Mouse (Mus musculus) forebrain, embryonic 13.5 days (tissue): Measurements from ENCODE around the gene ccdc198. TPM values are rescaled to one million over a fixed set of nuclear protein-coding genes. Genes with fewer than 3 reads are reported as not detected.
"Not testable (repeated sequence)": the region's sequence is repeated elsewhere in the genome, so short reads cannot be mapped to it uniquely, and the experiment has no call there.

Experiments used
- ATAC-seq: fragments of 200-750 bp; cut with Nextera tagmentation; 2 replicates; pipeline ENCODE4 v1.8.0; 2017
- H3K27ac ChIP-seq: fragments of 300-500 bp; sonication (generic); 2 replicates; pipeline ENCODE4 v1.5.1; 2015; ENCODE audit warnings: inconsistent platforms, mild to moderate bottlenecking, moderate library complexity
- H3K27me3 ChIP-seq: fragments of 300-500 bp; sonication (generic); 2 replicates; pipeline ENCODE4 v1.6.1; 2015; ENCODE audit warnings: mild to moderate bottlenecking, inconsistent platforms
- H3K36me3 ChIP-seq: fragments of 300-500 bp; sonication (generic); 2 replicates; pipeline ENCODE4 v1.6.1; 2015; ENCODE audit warnings: mild to moderate bottlenecking, inconsistent platforms; ENCODE audit not compliant: poor library complexity, severe bottlenecking
- H3K4me1 ChIP-seq: fragments of 300-500 bp; sonication (generic); 2 replicates; pipeline ENCODE4 v1.6.1; 2015; ENCODE audit warnings: inconsistent platforms
- H3K4me2 ChIP-seq: fragments of 300-500 bp; sonication (generic); 2 replicates; pipeline ENCODE4 v1.6.1; 2015; ENCODE audit warnings: inconsistent platforms, mild to moderate bottlenecking, moderate library complexity
- H3K4me3 ChIP-seq: fragments of 300-500 bp; sonication (generic); 2 replicates; pipeline ENCODE4 v1.5.1; 2015; ENCODE audit warnings: mild to moderate bottlenecking, inconsistent platforms
- H3K9ac ChIP-seq: fragments of 300-500 bp; sonication (generic); 2 replicates; pipeline ENCODE4 v1.6.1; 2015; ENCODE audit warnings: mild to moderate bottlenecking, inconsistent platforms
- H3K9me3 ChIP-seq: fragments of 300-500 bp; sonication (generic); replicated peaks from 2 replicates; pipeline ENCODE4 v1.6.1; 2016; ENCODE audit warnings: inconsistent platforms
- WGBS: fragments of 180-500 bp; shearing (Covaris S2); methylation state at CpG from one replicate; pipeline ENCODE4 v1.1.7; 2015; 5-methylcytosine and 5-hydroxymethylcytosine counted together
- polyA plus RNA-seq: library from polyadenylated mRNA; unstranded; fragments of >200 nt; fragmentation: Nextera tagmentation; extraction: Ambion mirVana; gene quantifications from 2 replicates; pipeline ENCODE4 v1.2.1, GENCODE M21; 2015

The ccdc198 gene
- polyA plus RNA-seq: 0.09 and 0.10 TPM in 2 replicates

- H3K9me3 ChIP-seq: no peaks in the 10 kb centered on the region
- no peak within 1 kb of the TSS for H3K4me2 ChIP-seq
- H3K27ac ChIP-seq: no peak within 1 kb of the TSS
- no peaks in the 10 kb centered on the region for H3K27me3 ChIP-seq
- H3K36me3 ChIP-seq: no peaks in the 10 kb centered on the region
- ATAC-seq: no peak
- H3K4me3 ChIP-seq: no peak within 1 kb of the TSS
- WGBS: 72% methylated on average over 5 of the region's 5 CpGs
- H3K9ac ChIP-seq: no peak within 1 kb of the TSS
- H3K4me1 ChIP-seq: peaks cover 9% of the 10 kb centered on the region; the same call in 1 of the 2 replicates
These were observed at the start of gene ccdc198 for GRCm38 (mm10) chr14:49245126-49245714. Gene ccdc198, minus strand, starts transcription at chr14:49245474.

- Histone ChIP-seq H3K4me1 (peaks cover 15% of the 10 kb centered on the region), H3K9me3 (no peaks in the 10 kb centered on the region), H3K27ac (peak overlapping the region; percentile 51), H3K27me3 (no peaks in the 10 kb centered on the region), H3K9ac (no peak overlapping the region), H3K36me3 (no peaks in the 10 kb centered on the region), H3K4me3 (no peak overlapping the region), H3K4me2 (no peak overlapping the region)
- WGBS: 4% methylated on average over 4 of the region's 4 CpGs
- peak; percentile 89 for ATAC-seq
These were observed 48.7 kb upstream of the ccdc198 start for GRCm38 (mm10) chr14:49293802-49294449.

- no peaks in the 10 kb centered on the region for H3K9me3 ChIP-seq
- ATAC-seq: no peak
- no peak overlapping the region for H3K27ac ChIP-seq
- H3K9ac ChIP-seq: no peak overlapping the region
- 88% methylated on average over 3 of the region's 3 CpGs for WGBS
- H3K4me2 ChIP-seq: no peak overlapping the region
- H3K27me3 ChIP-seq: no peaks in the 10 kb centered on the region
- H3K4me1 ChIP-seq: peaks cover 15% of the 10 kb centered on the region
- H3K4me3 ChIP-seq: no peak overlapping the region
- no peaks in the 10 kb centered on the region for H3K36me3 ChIP-seq
These were observed 44.9 kb upstream of the ccdc198 start for GRCm38 (mm10) chr14:49290029-49290745.

GRCm38 (mm10) chr14:49283784-49284655, 38.7 kb upstream of the ccdc198 start:
- H3K4me3 ChIP-seq: no peak overlapping the region
- no peak overlapping the region for H3K4me2 ChIP-seq
- ATAC-seq: no peak
- H3K9ac ChIP-seq: no peak overlapping the region
- H3K9me3 ChIP-seq: no peaks in the 10 kb centered on the region
- no peaks in the 10 kb centered on the region for H3K36me3 ChIP-seq
- H3K27me3 ChIP-seq: no peaks in the 10 kb centered on the region
- 86% methylated on average over 7 of the region's 7 CpGs for WGBS
- H3K27ac ChIP-seq: no peak overlapping the region
- H3K4me1 ChIP-seq: no peaks in the 10 kb centered on the region

GRCm38 (mm10) chr14:49278880-49279279, 33.6 kb upstream of the ccdc198 start:
- no peak for ATAC-seq
- no peaks in the 10 kb centered on the region for H3K36me3 ChIP-seq
- 86% methylated on average over 6 of the region's 6 CpGs for WGBS
- H3K27me3 ChIP-seq: no peaks in the 10 kb centered on the region
- no peaks in the 10 kb centered on the region for H3K9me3 ChIP-seq
- H3K4me3 ChIP-seq: no peak overlapping the region
- no peak overlapping the region for H3K27ac ChIP-seq
- H3K4me2 ChIP-seq: no peak overlapping the region
- H3K9ac ChIP-seq: no peak overlapping the region
- H3K4me1 ChIP-seq: no peaks in the 10 kb centered on the region

- H3K4me3 ChIP-seq, H3K9ac ChIP-seq, H3K4me2 ChIP-seq, ATAC-seq, H3K27ac ChIP-seq, H3K4me1 ChIP-seq, H3K9me3 ChIP-seq, H3K36me3 ChIP-seq, H3K27me3 ChIP-seq: not testable (repeated sequence)
- WGBS: 92% methylated on average over 9 of the region's 9 CpGs
These were observed 33.2 kb upstream of the ccdc198 start for GRCm38 (mm10) chr14:49278479-49278878.

- 84% methylated on average over 3 of the region's 3 CpGs for WGBS
- H3K4me3 ChIP-seq: no peak overlapping the region
- no peak overlapping the region for H3K27ac ChIP-seq
- no peaks in the 10 kb centered on the region for H3K9me3 ChIP-seq
- H3K27me3 ChIP-seq: no peaks in the 10 kb centered on the region
- H3K4me2 ChIP-seq: no peak overlapping the region
- no peaks in the 10 kb centered on the region for H3K36me3 ChIP-seq
- no peak for ATAC-seq
- H3K4me1 ChIP-seq: no peaks in the 10 kb centered on the region
- H3K9ac ChIP-seq: no peak overlapping the region
These were observed 32.4 kb upstream of the ccdc198 start for GRCm38 (mm10) chr14:49277642-49278041.

GRCm38 (mm10) chr14:49275376-49275775, 30.1 kb upstream of the ccdc198 start:
- ATAC-seq: no peak
- Histone ChIP-seq H3K36me3 (no peaks in the 10 kb centered on the region), H3K27ac (no peak overlapping the region), H3K9me3 (no peaks in the 10 kb centered on the region), H3K4me2 (no peak overlapping the region), H3K4me3 (no peak overlapping the region), H3K9ac (no peak overlapping the region), H3K27me3 (no peaks in the 10 kb centered on the region), H3K4me1 (no peaks in the 10 kb centered on the region)
- 54% methylated on average over 2 of the region's 2 CpGs for WGBS

GRCm38 (mm10) chr14:49265286-49266002, 20.2 kb upstream of the ccdc198 start:
- no peaks in the 10 kb centered on the region for H3K36me3 ChIP-seq
- H3K9ac ChIP-seq: no peak overlapping the region
- no peak for ATAC-seq
- 80% methylated on average over 5 of the region's 5 CpGs for WGBS
- H3K4me2 ChIP-seq: no peak overlapping the region
- H3K4me3 ChIP-seq: no peak overlapping the region
- no peaks in the 10 kb centered on the region for H3K27me3 ChIP-seq
- H3K27ac ChIP-seq: no peak overlapping the region
- H3K9me3 ChIP-seq: 0 out of 2 replicates have a peak, but pooled peaks cover 4% of the 10 kb centered on the region
- H3K4me1 ChIP-seq: no peaks in the 10 kb centered on the region

- Histone ChIP-seq H3K27me3 (no peaks in the 10 kb centered on the region), H3K9me3 (no peaks in the 10 kb centered on the region), H3K36me3 (no peaks in the 10 kb centered on the region), H3K4me3 (no peak overlapping the region), H3K9ac (no peak overlapping the region), H3K27ac (no peak overlapping the region), H3K4me2 (no peak overlapping the region), H3K4me1 (peaks cover 9% of the 10 kb centered on the region; the same call in 1 of the 2 replicates)
- no peak for ATAC-seq
- WGBS: 3% methylated on average over 1 of the region's 1 CpGs
These were observed 3.8 kb downstream of the ccdc198 start for GRCm38 (mm10) chr14:49241522-49241921.

- 32% methylated on average over 11 of the region's 11 CpGs for WGBS
- peaks cover 9% of the 10 kb centered on the region; the same call in 1 of the 2 replicates for H3K4me1 ChIP-seq
These were observed 7.1 kb downstream of the ccdc198 start for GRCm38 (mm10) chr14:49238206-49238605.

More at GRCm38 (mm10) chr14:49238206-49238605, 7.1 kb downstream of the ccdc198 start:
- no peak overlapping the region for H3K4me3 ChIP-seq
- no peaks in the 10 kb centered on the region for H3K27me3 ChIP-seq
- H3K4me2 ChIP-seq: no peak overlapping the region
- no peaks in the 10 kb centered on the region for H3K36me3 ChIP-seq
- no peak overlapping the region for H3K27ac ChIP-seq
- no peaks in the 10 kb centered on the region for H3K9me3 ChIP-seq
- peak; percentile 87 for ATAC-seq
- no peak overlapping the region for H3K9ac ChIP-seq
